Mouse (Mus musculus) heart, embryonic 14.5 days (tissue): ENCODE measurements around the gene Llgl2. TPM values are rescaled to one million over a fixed set of nuclear protein-coding genes. Genes with fewer than 3 reads are reported as not detected.

Experiments used
- ATAC-seq: fragments of 200-750 bp; cut with Nextera tagmentation; 2 replicates; pipeline ENCODE4 v1.8.0; 2017; ENCODE audit warnings: low read depth, moderate TSS enrichment; ENCODE audit not compliant: insufficient number of reproducible peaks, insufficient read depth, low FRiP score
- H3K27ac ChIP-seq, 2 experiments: fragments of 200-500 bp in 1 of 2; fragments of 300-500 bp in 1 of 2; sonication (generic) in 1 of 2; replicated peaks in 1 of 2; 2 replicates each; pipeline ENCODE4 v1.5.1; 2012 to 2014; ENCODE audit warnings: low read depth in 2 of 2, low read length in 2 of 2, control low read depth in 1 of 2, mild to moderate bottlenecking in 1 of 2, mixed read lengths in 1 of 2; ENCODE audit not compliant: control insufficient read depth in 1 of 2, insufficient read depth in 1 of 2
- H3K27me3 ChIP-seq: fragments of 300-500 bp; sonication (generic); 2 replicates; pipeline ENCODE4 v1.6.1; 2014; ENCODE audit warnings: mild to moderate bottlenecking, low read length, control low read depth; ENCODE audit not compliant: control insufficient read depth, insufficient read depth
- H3K36me3 ChIP-seq: fragments of 300-500 bp; sonication (generic); 2 replicates; pipeline ENCODE4 v1.6.1; 2014; ENCODE audit warnings: mild to moderate bottlenecking, control low read depth, low read length, mixed read lengths; ENCODE audit not compliant: control insufficient read depth, insufficient read depth
- H3K4me1 ChIP-seq, 2 experiments: fragments of 200-500 bp in 1 of 2; fragments of 300-500 bp in 1 of 2; sonication (generic) in 1 of 2; 2 replicates each; pipeline ENCODE4 v1.6.1; 2012 to 2014; ENCODE audit warnings: low read length in 2 of 2, control low read depth in 1 of 2, mixed read lengths in 1 of 2; ENCODE audit not compliant: control insufficient read depth in 2 of 2, insufficient read depth in 2 of 2
- H3K4me2 ChIP-seq: fragments of 300-500 bp; sonication (generic); 2 replicates; pipeline ENCODE4 v1.6.1; 2014; ENCODE audit warnings: mild to moderate bottlenecking, low read length
- H3K4me3 ChIP-seq, 2 experiments: fragments of 200-500 bp in 1 of 2; fragments of 300-500 bp in 1 of 2; sonication (generic) in 1 of 2; 2 replicates each; pipeline ENCODE4 v1.5.1; 2012 to 2014; ENCODE audit warnings: low read length in 2 of 2, mild to moderate bottlenecking in 2 of 2, control low read depth in 1 of 2, low read depth in 1 of 2, moderate library complexity in 1 of 2; ENCODE audit not compliant: control insufficient read depth in 1 of 2, insufficient read depth in 1 of 2
- H3K9ac ChIP-seq: fragments of 300-500 bp; sonication (generic); 2 replicates; pipeline ENCODE4 v1.6.1; 2014; ENCODE audit warnings: mild to moderate bottlenecking, low read length
- H3K9me3 ChIP-seq: fragments of 300-500 bp; sonication (generic); 2 replicates; pipeline ENCODE4 v1.6.1; 2016; ENCODE audit warnings: low read length, control low read depth; ENCODE audit not compliant: control insufficient read depth
- WGBS: fragments of 180-500 bp; shearing (Covaris S2); extraction: QIAGEN DNeasy Blood & Tissue Kit; methylation state at CpG from one replicate; pipeline ENCODE4 v1.1.7; 2014; 5-methylcytosine and 5-hydroxymethylcytosine counted together
- polyA plus RNA-seq: library from polyadenylated mRNA; unstranded; fragments of >200 nt; fragmentation: Nextera tagmentation; extraction: Ambion mirVana; gene quantifications from 2 replicates; pipeline ENCODE4 v1.2.1, GENCODE M21; 2014

Gene Llgl2
- 14.5 and 15.5 TPM in 2 replicates for polyA plus RNA-seq

- peaks cover 34% of the 10 kb centered on the region for H3K36me3 ChIP-seq
- no peak within 1 kb of the TSS for H3K27ac ChIP-seq
- H3K27me3 ChIP-seq = no peaks in the 10 kb centered on the region
- peak within 1 kb of the TSS; percentile 76 to 82 for H3K4me3 ChIP-seq
- H3K9me3 ChIP-seq = no peaks in the 10 kb centered on the region
- H3K4me1 ChIP-seq = peaks cover 17 to 18% of the 10 kb centered on the region in 2 experiments
- H3K9ac ChIP-seq = peak within 1 kb of the TSS; percentile 80
- under 1% methylated on average over 87 of the region's 87 CpGs for WGBS
- ATAC-seq = peak; percentile 94
- H3K4me2 ChIP-seq = peak within 1 kb of the TSS; percentile 98
Observed at GRCm38 (mm10) chr11:115823774-115824740, at the start of gene Llgl2. Gene Llgl2 (plus strand): TSS chr11:115824049.

DNA sequence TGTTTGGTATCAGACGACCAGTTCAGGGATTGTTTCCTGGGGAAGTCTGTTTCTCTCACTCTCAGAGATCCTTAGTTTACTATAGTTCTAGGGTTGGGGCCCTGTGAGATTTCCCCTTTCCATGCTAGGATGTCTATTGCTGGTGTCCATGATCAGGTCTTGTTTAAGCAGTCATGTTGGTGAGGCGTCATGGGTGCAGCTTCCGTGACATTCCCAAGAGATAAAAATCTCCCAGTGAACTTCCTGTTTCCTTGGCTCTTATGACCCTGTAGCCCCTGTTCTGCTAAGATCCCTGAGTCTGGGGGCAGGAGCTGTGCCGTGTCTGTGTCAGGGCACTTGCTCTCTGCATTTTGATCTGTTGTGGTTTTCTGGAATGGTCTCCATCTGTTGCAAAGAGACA lies 49.2 kb upstream of the Llgl2 start:
- H3K9me3 ChIP-seq = no peaks in the 10 kb centered on the region
- 50% methylated on average over 4 of the region's 4 CpGs for WGBS
- no peaks in the 10 kb centered on the region for H3K27me3 ChIP-seq
- peaks cover 12% of the 10 kb centered on the region; the same call in 1 of the 2 replicates for H3K36me3 ChIP-seq
- ATAC-seq = no peak
- no peak overlapping the region; the same call in 1 of the 2 replicates for H3K9ac ChIP-seq
- H3K4me3 ChIP-seq = no peak overlapping the region
- no peak overlapping the region for H3K4me2 ChIP-seq
- H3K4me1 ChIP-seq = peaks cover 48 to 60% of the 10 kb centered on the region in 2 experiments
- peak overlapping the region in 1 of 2 experiments; percentile 75; a peak in 1 of 4 replicates for H3K27ac ChIP-seq

DNA sequence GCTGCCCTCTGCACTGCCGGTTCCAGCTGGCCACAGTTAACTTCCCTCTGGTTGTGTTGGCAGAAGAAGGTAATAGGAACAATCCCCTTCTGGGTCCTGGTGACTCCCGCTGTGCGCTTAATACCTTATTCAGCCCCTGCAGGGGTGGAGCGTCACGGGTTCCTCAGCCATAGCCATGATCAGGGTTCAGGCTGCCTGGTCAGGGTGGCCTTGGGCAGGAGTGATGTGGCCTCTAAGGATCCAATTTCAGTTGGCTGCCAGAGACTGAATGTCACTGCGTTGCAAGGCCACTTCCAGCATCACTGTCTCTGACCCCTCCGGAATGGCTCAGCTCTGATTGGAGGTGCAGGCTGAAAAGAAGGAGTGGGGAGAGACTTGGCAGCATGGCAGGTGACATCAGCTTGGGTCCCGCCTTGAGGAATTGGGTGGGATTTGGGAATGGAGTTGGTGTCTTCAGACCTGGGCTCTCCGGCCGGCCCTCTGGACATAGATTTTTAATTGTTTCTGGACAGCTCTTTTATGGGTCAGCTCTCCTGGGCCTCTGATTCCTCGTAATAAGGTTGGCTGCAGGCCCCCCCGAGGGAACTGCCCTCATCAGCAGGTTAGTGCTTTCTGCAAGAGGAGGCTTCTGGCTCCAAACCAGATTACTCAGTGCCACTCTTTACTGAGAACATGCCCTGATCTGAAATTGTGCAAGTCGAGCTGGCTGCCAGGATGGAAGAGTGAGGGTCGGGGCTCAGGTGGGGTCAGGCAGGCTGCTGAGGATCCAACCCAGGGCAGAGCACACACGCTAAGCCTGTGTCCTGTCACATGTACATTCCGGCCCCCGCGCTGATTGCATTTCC lies 47.8 kb upstream of the Llgl2 start:
- Histone ChIP-seq H3K27me3 (no peaks in the 10 kb centered on the region), H3K4me2 (peak overlapping the region; percentile 29), H3K9me3 (no peaks in the 10 kb centered on the region), H3K9ac (peak overlapping the region; percentile 43; the same call in 1 of the 2 replicates), H3K27ac (peak overlapping the region; percentile 25 to 75), H3K36me3 (peaks cover 14% of the 10 kb centered on the region), H3K4me3 (no peak overlapping the region), H3K4me1 (peaks cover 52 to 64% of the 10 kb centered on the region in 2 experiments)
- ATAC-seq = no peak
- 33% methylated on average over 18 of the region's 18 CpGs for WGBS

GRCm38 (mm10) chr11:115776954-115777353 lies 46.9 kb upstream of the Llgl2 start:
- no peaks in the 10 kb centered on the region for H3K9me3 ChIP-seq
- no peaks in the 10 kb centered on the region for H3K27me3 ChIP-seq
- peaks cover 22% of the 10 kb centered on the region for H3K36me3 ChIP-seq
- H3K27ac ChIP-seq = peak overlapping the region; percentile 25 to 75
- H3K4me2 ChIP-seq = peak overlapping the region; percentile 29; the same call in 1 of the 2 replicates
- H3K4me3 ChIP-seq = no peak overlapping the region
- WGBS = 66% methylated on average over 9 of the region's 9 CpGs
- H3K9ac ChIP-seq = peak overlapping the region; percentile 43; the same call in 1 of the 2 replicates
- ATAC-seq = no peak
- H3K4me1 ChIP-seq = peaks cover 52 to 70% of the 10 kb centered on the region in 2 experiments

DNA sequence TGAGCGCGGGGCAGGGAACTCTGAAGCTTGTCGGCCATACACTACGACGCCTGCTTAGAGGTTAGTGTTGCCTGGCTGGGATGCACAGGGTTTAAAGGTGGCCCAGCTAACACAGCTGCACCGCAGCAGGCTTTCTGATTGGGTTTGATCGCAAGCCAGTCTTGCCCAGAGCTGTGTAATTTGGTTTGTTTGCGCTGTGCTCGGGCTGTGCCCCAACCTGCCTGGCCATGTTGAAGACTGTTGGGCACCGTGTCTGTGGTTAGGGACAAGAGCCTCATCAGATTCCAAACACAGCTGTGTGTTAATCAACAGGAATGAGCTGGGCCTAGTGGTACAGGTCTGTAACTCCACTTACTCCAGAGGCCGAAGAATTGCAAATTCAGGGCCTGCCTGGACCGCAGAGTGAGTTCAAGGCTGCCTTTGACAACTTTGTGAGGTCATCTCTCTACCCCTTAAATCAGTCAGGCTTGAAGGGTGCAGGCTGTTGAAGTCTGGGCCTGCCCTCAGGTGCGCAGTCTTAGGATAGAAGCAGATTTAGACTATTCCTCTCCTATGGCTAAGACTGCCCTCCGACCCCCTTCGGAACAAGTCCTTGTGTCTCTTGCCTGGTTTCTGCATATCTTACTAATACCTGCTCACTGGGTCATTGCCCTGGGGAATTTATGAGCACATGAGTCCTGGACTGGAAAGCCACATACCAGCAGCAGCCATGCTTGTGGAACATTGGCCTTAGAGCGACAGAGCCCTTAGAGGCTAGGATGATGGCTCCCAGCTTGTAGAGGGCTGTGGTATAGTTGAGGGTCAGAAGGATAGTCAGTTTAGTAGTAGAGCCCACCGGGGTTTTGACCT lies 46.1 kb upstream of the Llgl2 start:
- H3K27me3 ChIP-seq = no peaks in the 10 kb centered on the region
- no peaks in the 10 kb centered on the region for H3K9me3 ChIP-seq
- peak overlapping the region in 1 of 2 experiments; percentile 75; a peak in 2 of 4 replicates for H3K27ac ChIP-seq
- H3K36me3 ChIP-seq = peaks cover 19% of the 10 kb centered on the region
- no peak overlapping the region for H3K4me3 ChIP-seq
- no peak overlapping the region for H3K4me2 ChIP-seq
- no peak overlapping the region for H3K9ac ChIP-seq
- WGBS = 87% methylated on average over 17 of the region's 17 CpGs
- no peak for ATAC-seq
- peaks cover 52 to 70% of the 10 kb centered on the region in 2 experiments for H3K4me1 ChIP-seq

GRCm38 (mm10) chr11:115779038-115779571 lies 44.7 kb upstream of the Llgl2 start:
- peak overlapping the region; percentile 8 to 12; a peak in 1 of 4 replicates for H3K4me3 ChIP-seq
- ATAC-seq = peak; percentile 91
- peaks cover 17% of the 10 kb centered on the region for H3K36me3 ChIP-seq
- peak overlapping the region; percentile 97 for H3K27ac ChIP-seq
- H3K4me1 ChIP-seq = peaks cover 52 to 70% of the 10 kb centered on the region in 2 experiments
- 2% methylated on average over 9 of the region's 9 CpGs for WGBS
- H3K9me3 ChIP-seq = no peaks in the 10 kb centered on the region
- no peaks in the 10 kb centered on the region for H3K27me3 ChIP-seq
- H3K9ac ChIP-seq = peak overlapping the region; percentile 59
- peak overlapping the region; percentile 56 for H3K4me2 ChIP-seq
